Mouse (Mus musculus) mammary gland, adult 2 months (tissue): ENCODE measurements around the gene Abcb1a. TPM values are rescaled to one million over a fixed set of nuclear protein-coding genes. Genes with fewer than 3 reads are reported as not detected.

ENCODE experiments used
- polyA plus RNA-seq: library from polyadenylated mRNA; depleted of rRNA; stranded (reverse); fragments of >200 nt; gene quantifications from 2 replicates; pipeline ENCODE4 v1.2.3, GENCODE M21; 2012; ENCODE audit warnings: low replicate concordance; rRNA removed

Gene Abcb1a
- 3.4 and 4.4 TPM in 2 replicates for polyA plus RNA-seq

DNA sequence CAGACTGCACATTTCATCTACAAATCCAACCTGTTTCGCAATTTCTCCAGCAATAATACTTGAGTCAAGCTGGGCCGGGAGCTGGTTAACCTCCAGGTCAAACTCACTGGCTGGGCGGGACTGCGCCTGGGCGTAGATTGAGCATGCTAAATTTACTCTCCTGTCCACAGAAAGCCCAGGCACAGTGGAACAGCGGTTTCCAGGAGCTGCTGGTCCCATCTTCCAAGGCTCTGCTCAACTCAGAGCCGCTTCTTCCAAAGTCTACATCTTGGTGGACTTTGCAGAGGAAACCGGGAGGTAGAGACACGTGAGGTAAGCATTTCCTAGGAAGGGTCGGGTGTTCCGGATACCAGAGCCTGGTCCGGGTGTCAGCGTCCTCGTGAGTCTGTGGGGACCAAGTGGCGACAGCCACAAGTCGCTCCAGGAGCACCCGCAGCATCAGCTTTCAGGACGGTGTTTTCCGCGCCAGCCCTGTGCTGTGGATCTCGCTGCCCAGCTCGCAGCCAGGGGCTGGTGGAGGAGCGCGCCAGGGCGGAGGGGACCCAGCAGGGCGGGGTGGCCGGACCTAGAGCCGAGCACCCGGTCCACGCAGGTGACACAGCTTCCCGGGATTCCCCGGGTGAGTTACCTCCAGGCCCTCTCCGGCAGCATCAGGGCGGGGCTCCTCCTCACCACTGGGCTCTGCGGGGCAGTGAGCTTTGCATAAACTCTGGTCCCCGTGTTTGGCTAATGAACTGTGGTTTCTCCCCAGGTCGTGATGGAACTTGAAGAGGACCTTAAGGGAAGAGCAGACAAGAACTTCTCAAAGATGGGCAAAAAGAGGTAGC, at the start of gene Abcb1a:
Gene Abcb1a (plus strand): TSS at position 167 of the 827 bp plus-strand sequence.

DNA sequence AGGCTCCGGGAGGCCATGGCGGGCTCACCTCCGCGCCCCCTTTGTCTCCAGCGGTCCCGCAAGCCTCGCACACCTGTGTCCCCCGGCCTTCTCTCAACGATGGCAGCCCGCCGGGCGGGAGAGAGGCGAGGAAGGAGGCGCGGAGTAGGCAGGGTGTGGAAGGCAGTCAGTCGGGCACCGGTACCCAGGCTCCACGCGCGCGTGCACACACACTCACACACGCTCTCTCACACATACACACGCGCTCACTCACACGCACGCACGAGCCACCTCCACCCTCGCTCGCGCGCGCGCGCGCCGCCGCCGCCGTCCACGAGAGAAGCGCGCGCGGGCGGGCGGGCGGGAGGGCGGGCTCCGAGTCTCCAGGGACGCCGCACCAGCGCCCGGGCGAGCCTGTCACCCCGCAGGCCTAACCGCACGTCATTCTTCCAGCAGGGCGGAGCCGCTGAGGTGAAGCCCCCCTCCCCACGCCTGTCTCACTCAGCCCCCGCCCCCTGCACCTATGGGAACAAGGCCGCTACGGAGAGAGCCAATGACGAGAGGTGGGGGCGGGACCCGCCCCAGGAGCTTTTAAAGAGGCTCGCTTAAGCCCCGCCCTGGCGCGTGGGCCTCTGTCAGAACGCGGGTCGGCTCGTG, 37.2 kb upstream of the Abcb1a start, which contains the start of gene Rundc3b:
Gene Rundc3b (minus strand): TSS at position 357 of the 636 bp plus-strand sequence.

Other genes starting within 250 kb of the Abcb1a start
- 1.7 and 4.0 TPM in 2 replicates for gene Dbf4, start 237.4 kb upstream of the Abcb1a start, polyA plus RNA-seq
- gene Slc25a40, start 237.2 kb upstream of the Abcb1a start, polyA plus RNA-seq = 1.1 and 2.4 TPM in 2 replicates
- 0.50 and 0.75 TPM in 2 replicates for gene Rundc3b, start 37.1 kb upstream of the Abcb1a start, polyA plus RNA-seq
- 1.7 and 2.8 TPM in 2 replicates for gene Abcb1b, start 138.1 kb downstream of the Abcb1a start, polyA plus RNA-seq
- 0.25 and 4.6 TPM in 2 replicates for gene Abcb4, start 233.6 kb downstream of the Abcb1a start, polyA plus RNA-seq